Mouse (Mus musculus) hindbrain, embryonic 13.5 days (tissue): ENCODE data around the gene Depdc5. TPM values are rescaled to one million over a fixed set of nuclear protein-coding genes. Genes with fewer than 3 reads are reported as not detected.
"Not testable (repeated sequence)": the region's sequence is repeated elsewhere in the genome, so short reads cannot be mapped to it uniquely, and the experiment has no call there.

Experiments
- ATAC-seq: fragments of 200-750 bp; cut with Nextera tagmentation; 2 replicates; pipeline ENCODE4 v1.8.0; 2017; ENCODE audit warnings: moderate TSS enrichment; ENCODE audit not compliant: low FRiP score
- H3K27ac ChIP-seq: fragments of 300-500 bp; sonication (generic); 2 replicates; pipeline ENCODE4 v1.5.1; 2015; ENCODE audit warnings: inconsistent platforms, mild to moderate bottlenecking, moderate library complexity
- H3K27me3 ChIP-seq: fragments of 300-500 bp; sonication (generic); 2 replicates; pipeline ENCODE4 v1.6.1; 2015; ENCODE audit warnings: mild to moderate bottlenecking, inconsistent platforms
- H3K36me3 ChIP-seq: fragments of 300-500 bp; sonication (generic); 2 replicates; pipeline ENCODE4 v1.6.1; 2015; ENCODE audit warnings: mild to moderate bottlenecking, inconsistent platforms
- H3K4me1 ChIP-seq: fragments of 300-500 bp; sonication (generic); replicated peaks from 2 replicates; pipeline ENCODE4 v1.6.1; 2015; ENCODE audit warnings: inconsistent platforms
- H3K4me2 ChIP-seq: fragments of 300-500 bp; sonication (generic); 2 replicates; pipeline ENCODE4 v1.6.1; 2015; ENCODE audit warnings: inconsistent platforms, mild to moderate bottlenecking, moderate library complexity
- H3K4me3 ChIP-seq: fragments of 300-500 bp; sonication (generic); 2 replicates; pipeline ENCODE4 v1.5.1; 2015; ENCODE audit warnings: mild to moderate bottlenecking, inconsistent platforms
- H3K9ac ChIP-seq: fragments of 300-500 bp; sonication (generic); 2 replicates; pipeline ENCODE4 v1.6.1; 2015; ENCODE audit warnings: mild to moderate bottlenecking, inconsistent platforms
- H3K9me3 ChIP-seq: fragments of 300-500 bp; sonication (generic); 2 replicates; pipeline ENCODE4 v1.6.1; 2016; ENCODE audit warnings: inconsistent platforms
- WGBS: fragments of 180-500 bp; shearing (Covaris S2); methylation state at CpG from one replicate; pipeline ENCODE4 v1.1.7; 2015; 5-methylcytosine and 5-hydroxymethylcytosine counted together
- polyA plus RNA-seq: library from polyadenylated mRNA; unstranded; fragments of >200 nt; fragmentation: Nextera tagmentation; extraction: Ambion mirVana; gene quantifications from 2 replicates; pipeline ENCODE4 v1.2.1, GENCODE M21; 2015

Gene Depdc5
- polyA plus RNA-seq, 1 experiment from 2014 or later, result 28.6 TPM

GRCm38 (mm10) chr5:32853731-32854507 lies 9.6 kb upstream of the Depdc5 start, which contains the start of gene Prr14l:
TSS of gene Prr14l (minus strand) at chr5:32854256.
- no peaks in the 10 kb centered on the region for H3K9me3 ChIP-seq
- peak within 1 kb of the TSS; percentile 72 for H3K4me2 ChIP-seq
- H3K4me3 ChIP-seq, result peak within 1 kb of the TSS; percentile 84
- H3K4me1 ChIP-seq, result peaks cover 27% of the 10 kb centered on the region
- H3K27me3 ChIP-seq, result no peaks in the 10 kb centered on the region
- peak within 1 kb of the TSS; percentile 97 for H3K9ac ChIP-seq
- WGBS, result under 1% methylated on average over 51 of the region's 51 CpGs
- H3K27ac ChIP-seq, result peak within 1 kb of the TSS; percentile 93
- peak; percentile 96 for ATAC-seq
- peaks cover 11% of the 10 kb centered on the region for H3K36me3 ChIP-seq

GRCm38 (mm10) chr5:32854818-32855217 lies 8.7 kb upstream of the Depdc5 start:
- H3K9me3 ChIP-seq, result no peaks in the 10 kb centered on the region
- H3K9ac ChIP-seq, result no peak overlapping the region
- WGBS, result 87% methylated on average over 4 of the region's 4 CpGs
- peak overlapping the region; percentile 69; the same call in 1 of the 2 replicates for H3K27ac ChIP-seq
- peaks cover 8% of the 10 kb centered on the region for H3K36me3 ChIP-seq
- 0 out of 2 replicates have a peak overlapping the region, but pooled peaks have one; percentile 13 for H3K4me2 ChIP-seq
- H3K27me3 ChIP-seq, result no peaks in the 10 kb centered on the region
- H3K4me1 ChIP-seq, result peaks cover 27% of the 10 kb centered on the region
- ATAC-seq, result no peak
- H3K4me3 ChIP-seq, result no peak overlapping the region

GRCm38 (mm10) chr5:32855274-32855673 lies 8.2 kb upstream of the Depdc5 start:
- peaks cover 27% of the 10 kb centered on the region for H3K4me1 ChIP-seq
- not testable (repeated sequence) for H3K9ac ChIP-seq, H3K9me3 ChIP-seq, H3K27me3 ChIP-seq, H3K36me3 ChIP-seq, H3K27ac ChIP-seq, H3K4me2 ChIP-seq, H3K4me3 ChIP-seq, ATAC-seq
- 100% methylated on average over 3 of the region's 3 CpGs for WGBS

- peak overlapping the region; percentile 66 for H3K9ac ChIP-seq
- peak overlapping the region; percentile 31; the same call in 1 of the 2 replicates for H3K27ac ChIP-seq
- peak overlapping the region; percentile 58 for H3K4me2 ChIP-seq
- H3K9me3 ChIP-seq, result no peaks in the 10 kb centered on the region
- H3K4me1 ChIP-seq, result peaks cover 7% of the 10 kb centered on the region
- no peaks in the 10 kb centered on the region for H3K36me3 ChIP-seq
- no peaks in the 10 kb centered on the region for H3K27me3 ChIP-seq
- no peak for ATAC-seq
- WGBS, result 2% methylated on average over 6 of the region's 6 CpGs
- peak overlapping the region; percentile 47 for H3K4me3 ChIP-seq
Measured at GRCm38 (mm10) chr5:32857781-32858220, 5.7 kb upstream of the Depdc5 start.

- WGBS, result 89% methylated on average over 1 of the region's 1 CpGs
Measured at GRCm38 (mm10) chr5:32861082-32861481, 2.4 kb upstream of the Depdc5 start.

GRCm38 (mm10) chr5:32862469-32863132 lies 900 bp upstream of the Depdc5 start:
- no peaks in the 10 kb centered on the region for H3K27me3 ChIP-seq
- ATAC-seq, result no peak
- H3K4me3 ChIP-seq, result no peak overlapping the region
- H3K9me3 ChIP-seq, result no peaks in the 10 kb centered on the region
- H3K27ac ChIP-seq, result no peak overlapping the region
- H3K36me3 ChIP-seq, result peaks cover 8% of the 10 kb centered on the region
- H3K9ac ChIP-seq, result no peak overlapping the region
- peak overlapping the region; percentile 76 for H3K4me2 ChIP-seq
- H3K4me1 ChIP-seq, result peaks cover 10% of the 10 kb centered on the region
- 75% methylated on average over 6 of the region's 6 CpGs for WGBS

More at GRCm38 (mm10) chr5:32861082-32861481, 2.4 kb upstream of the Depdc5 start:
- Histone ChIP-seq H3K4me2 (no peak overlapping the region), H3K4me1 (peaks cover 10% of the 10 kb centered on the region), H3K9me3 (no peaks in the 10 kb centered on the region), H3K27ac (no peak overlapping the region), H3K4me3 (no peak overlapping the region), H3K9ac (no peak overlapping the region), H3K36me3 (no peaks in the 10 kb centered on the region), H3K27me3 (no peaks in the 10 kb centered on the region)
- no peak for ATAC-seq

GRCm38 (mm10) chr5:32869389-32870024 lies 6.0 kb downstream of the Depdc5 start:
- WGBS, result 98% methylated on average over 5 of the region's 5 CpGs
- H3K4me1 ChIP-seq, result peaks cover 4% of the 10 kb centered on the region
- peaks cover 59% of the 10 kb centered on the region for H3K36me3 ChIP-seq
- no peak overlapping the region for H3K4me2 ChIP-seq
- no peak overlapping the region for H3K4me3 ChIP-seq
- no peaks in the 10 kb centered on the region for H3K9me3 ChIP-seq
- no peak for ATAC-seq
- H3K9ac ChIP-seq, result no peak overlapping the region
- no peak overlapping the region for H3K27ac ChIP-seq
- H3K27me3 ChIP-seq, result no peaks in the 10 kb centered on the region

GRCm38 (mm10) chr5:32872346-32872745 lies 8.8 kb downstream of the Depdc5 start:
- Histone ChIP-seq H3K36me3 (peaks cover 78% of the 10 kb centered on the region), H3K4me3 (no peak overlapping the region), H3K9ac (no peak overlapping the region), H3K9me3 (no peaks in the 10 kb centered on the region), H3K4me1 (no peaks in the 10 kb centered on the region), H3K27ac (no peak overlapping the region), H3K4me2 (no peak overlapping the region), H3K27me3 (no peaks in the 10 kb centered on the region)
- ATAC-seq, result no peak
- 96% methylated on average over 5 of the region's 5 CpGs for WGBS

- H3K4me3 ChIP-seq, result no peak overlapping the region
- H3K27me3 ChIP-seq, result no peaks in the 10 kb centered on the region
- WGBS, result 79% methylated on average over 3 of the region's 3 CpGs
- H3K4me1 ChIP-seq, result no peaks in the 10 kb centered on the region
- H3K9ac ChIP-seq, result no peak overlapping the region
- ATAC-seq, result no peak
- peaks cover 80% of the 10 kb centered on the region for H3K36me3 ChIP-seq
- peaks cover 5% of the 10 kb centered on the region; the same call in 1 of the 2 replicates for H3K9me3 ChIP-seq
- H3K4me2 ChIP-seq, result no peak overlapping the region
- H3K27ac ChIP-seq, result no peak overlapping the region
Measured at GRCm38 (mm10) chr5:32886739-32887138, 23.2 kb downstream of the Depdc5 start.

- no peak overlapping the region for H3K9ac ChIP-seq
- 35% methylated on average over 1 of the region's 1 CpGs for WGBS
Measured at GRCm38 (mm10) chr5:32907496-32907895, 44.0 kb downstream of the Depdc5 start.

GRCm38 (mm10) chr5:32914071-32914470 lies 50.6 kb downstream of the Depdc5 start:
- Histone ChIP-seq H3K4me2 (no peak overlapping the region), H3K27ac (no peak overlapping the region), H3K27me3 (no peaks in the 10 kb centered on the region), H3K4me1 (no peaks in the 10 kb centered on the region), H3K4me3 (no peak overlapping the region), H3K36me3 (peaks cover 70% of the 10 kb centered on the region), H3K9me3 (no peaks in the 10 kb centered on the region), H3K9ac (no peak overlapping the region)
- ATAC-seq, result no peak
- WGBS, result 78% methylated on average over 3 of the region's 3 CpGs

More at GRCm38 (mm10) chr5:32907496-32907895, 44.0 kb downstream of the Depdc5 start:
- no peaks in the 10 kb centered on the region for H3K27me3 ChIP-seq
- H3K4me3 ChIP-seq, result no peak overlapping the region
- H3K36me3 ChIP-seq, result peaks cover 53% of the 10 kb centered on the region
- no peaks in the 10 kb centered on the region for H3K9me3 ChIP-seq
- ATAC-seq, result no peak
- no peak overlapping the region for H3K4me2 ChIP-seq
- no peak overlapping the region for H3K27ac ChIP-seq
- no peaks in the 10 kb centered on the region for H3K4me1 ChIP-seq

GRCm38 (mm10) chr5:32919281-32919680 lies 55.8 kb downstream of the Depdc5 start:
- not testable (repeated sequence) for H3K9me3 ChIP-seq, ATAC-seq, H3K4me3 ChIP-seq, H3K4me1 ChIP-seq, H3K27ac ChIP-seq, H3K27me3 ChIP-seq, H3K9ac ChIP-seq, H3K4me2 ChIP-seq
- WGBS, result 98% methylated on average over 2 of the region's 2 CpGs
- peaks cover 75% of the 10 kb centered on the region for H3K36me3 ChIP-seq
